Mouse (Mus musculus) CD4-positive naive resting alpha-beta T cell, adult 76 days (primary cell): ENCODE results near the gene Alpk3. TPM values are rescaled to one million over a fixed set of nuclear protein-coding genes. Genes with fewer than 3 reads are reported as not detected.

Experiments
- total RNA-seq: library from RNA; stranded (reverse); gene quantifications from one replicate; pipeline ENCODE4 v1.2.4, GENCODE M21; 2023

Gene Alpk3
- 1.00 TPM for total RNA-seq

DNA sequence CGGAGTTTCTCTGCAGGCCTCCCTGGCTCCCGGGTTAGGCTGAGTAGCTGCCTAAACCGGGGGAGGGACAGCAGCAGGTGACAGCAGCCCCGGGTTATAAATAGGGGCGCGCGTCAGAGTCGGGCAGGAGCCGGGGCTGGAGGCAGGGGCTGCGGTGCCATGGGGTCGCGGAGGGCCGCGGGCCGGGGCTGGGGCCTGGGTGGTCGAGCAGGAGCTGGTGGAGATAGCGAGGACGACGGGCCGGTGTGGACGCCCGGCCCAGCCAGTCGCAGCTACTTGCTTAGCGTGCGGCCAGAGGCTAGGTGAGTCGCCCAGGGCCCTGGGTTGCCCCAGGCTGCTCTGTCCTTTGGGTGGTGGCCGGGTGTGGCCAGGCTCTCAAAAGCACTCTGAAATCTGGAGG is at the start of gene Alpk3:
Gene Alpk3, plus strand, starts transcription at position 130 of the 400 bp plus-strand sequence.

GRCm38 (mm10) chr7:81114555-81114954 is 57.2 kb downstream of the Alpk3 start, which contains the start of gene Slc28a1:
Slc28a1 (plus strand) TSS chr7:81114799.

Other genes starting within 250 kb of the Alpk3 start
- gene Iqgap1, start 231.6 kb upstream of the Alpk3 start, total RNA-seq: 285 TPM
- 16.5 TPM for gene Zscan2, start 196.7 kb upstream of the Alpk3 start, total RNA-seq
- 14.4 TPM for gene Wdr73, start 156.3 kb upstream of the Alpk3 start, total RNA-seq
- 28.9 TPM for gene Nmb, start 152.5 kb upstream of the Alpk3 start, total RNA-seq
- gene Sec11a, start 109.8 kb upstream of the Alpk3 start, total RNA-seq: 180 TPM
- gene Zfp592, start 63.9 kb upstream of the Alpk3 start, total RNA-seq: 101 TPM
- gene Slc28a1, start 57.2 kb downstream of the Alpk3 start, total RNA-seq: not detected
- 6.9 TPM for gene Pde8a, start 156.0 kb downstream of the Alpk3 start, total RNA-seq